Mouse (Mus musculus): ENCODE results near the gene Hsd17b2.

DNA sequence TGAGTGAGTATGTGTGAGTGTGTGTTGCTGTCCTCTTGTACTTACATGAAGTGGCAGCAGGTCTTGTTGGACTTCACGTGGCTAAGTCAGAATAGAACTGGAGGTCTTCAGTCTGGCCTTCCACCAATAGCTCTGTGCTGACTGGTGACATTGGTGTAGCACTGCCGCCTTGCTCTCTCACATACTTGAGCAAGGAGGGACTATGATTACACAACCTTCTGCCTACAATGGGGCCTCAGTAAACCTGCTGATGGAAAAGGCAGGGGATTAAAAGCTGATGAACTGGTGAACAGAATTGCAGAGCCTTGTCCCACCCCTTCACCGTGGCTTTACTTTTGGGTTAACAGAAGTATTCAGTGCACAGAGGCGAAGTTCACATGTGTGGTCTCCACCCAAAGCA is 9.6 kb upstream of the Hsd17b2 start:
- no peak for TF ChIP-seq POLR2A (IDR thresholded peaks at IDR 0.05; ENCODE audit: low read depth, low read length)
- TF ChIP-seq CTCF (IDR thresholded peaks at IDR 0.05; ENCODE audit: extremely low read depth, insufficient read depth, insufficient read length, insufficient replicate concordance) = no peak
